Mouse (Mus musculus): Measurements from ENCODE around the gene Sh3rf3.

DNA sequence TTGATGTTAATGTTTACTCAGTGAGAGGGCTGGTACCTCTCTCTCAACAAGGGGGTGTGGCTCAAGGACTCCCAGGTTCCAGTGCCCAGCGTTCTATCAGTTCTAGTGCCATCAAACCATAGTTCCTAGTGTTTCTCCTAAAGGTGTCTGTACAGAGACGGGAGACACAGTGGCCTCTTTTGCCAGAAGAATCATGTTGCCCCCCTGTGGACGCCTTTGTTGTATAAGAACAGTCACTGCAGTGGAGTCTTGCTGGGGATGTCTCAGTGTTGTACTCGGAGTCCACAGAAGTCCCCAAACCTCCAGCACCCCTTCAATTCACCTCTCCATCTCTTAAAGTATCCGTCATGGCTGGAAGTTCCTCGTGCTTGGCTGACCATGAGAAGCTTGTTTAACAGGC lies 92.1 kb downstream of the Sh3rf3 start:
- TF ChIP-seq CTCF (IDR thresholded peaks at IDR 0.05; ENCODE audit: extremely low read depth, insufficient read depth, insufficient read length, insufficient replicate concordance) = no peak
- no peak for TF ChIP-seq POLR2A (IDR thresholded peaks at IDR 0.05; ENCODE audit: low read depth, low read length)

Measured in spleen, adult 2 months (tissue).